Mouse (Mus musculus): ENCODE data around the gene Mrtfb.
A peak's percentile ranks its signal among the peaks of the same experiment; 100 is the strongest.

Mrtfb gene

DNA sequence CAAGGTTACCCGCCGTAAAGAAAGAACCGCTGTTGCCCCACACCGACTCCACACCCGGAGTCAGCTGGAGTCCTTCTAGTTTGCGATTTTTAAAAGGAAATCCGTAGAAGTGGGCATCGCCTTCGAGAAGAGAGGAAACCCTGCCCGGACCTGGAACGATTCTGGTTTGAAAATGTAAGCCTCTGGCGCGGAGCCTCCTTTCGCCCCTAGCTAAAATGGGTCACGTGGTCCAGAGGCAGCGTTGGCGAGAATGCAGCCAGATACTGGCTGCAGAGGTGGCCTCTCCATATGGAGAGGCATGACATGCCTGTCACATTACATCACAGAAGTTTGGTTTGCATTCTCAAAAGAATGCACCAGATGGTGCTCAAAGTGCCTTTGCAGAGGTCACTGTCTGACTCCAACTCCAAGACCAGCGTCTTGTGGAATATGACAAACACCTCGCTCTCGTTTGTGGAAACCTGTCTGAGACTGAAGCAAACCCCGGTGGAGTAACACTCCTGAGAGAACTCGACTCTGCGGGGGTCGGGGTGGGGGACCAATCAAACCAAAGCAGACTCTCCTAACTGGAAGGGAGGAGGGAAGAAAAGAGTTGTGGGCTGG is 181.6 kb downstream of the Mrtfb start:
- peak; percentile 34 for DNase-seq (ENCODE audit: low spot score)

GRCm38 (mm10) chr16:13440468-13440867 is 184.2 kb downstream of the Mrtfb start:
- DNase-seq (ENCODE audit: low spot score), result peak; percentile 17

GRCm38 (mm10) chr16:13443764-13444163 is 187.5 kb downstream of the Mrtfb start:
- DNase-seq (ENCODE audit: low spot score), result no peak

- no peak for DNase-seq (ENCODE audit: low spot score)
These were observed 189.2 kb downstream of the Mrtfb start for GRCm38 (mm10) chr16:13445461-13445860.

DNA sequence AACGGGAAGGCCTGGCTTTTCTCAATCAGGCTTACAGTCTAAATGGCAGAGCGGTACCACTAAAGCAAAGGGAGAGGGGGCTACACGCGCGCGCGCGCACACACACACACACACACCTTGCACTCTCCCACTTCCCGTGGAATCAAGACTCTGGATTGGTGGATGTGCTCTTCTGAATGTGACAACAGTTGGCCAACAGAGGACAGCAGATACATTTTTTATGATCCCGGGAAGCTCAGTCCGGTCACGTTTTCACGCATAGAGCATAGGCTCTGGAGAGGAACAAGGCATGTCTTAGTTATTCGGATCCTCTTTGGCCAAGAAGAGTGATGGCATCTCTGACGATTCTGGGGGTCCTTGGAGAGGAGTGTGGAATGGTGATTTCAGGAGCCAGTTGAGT is 190.2 kb downstream of the Mrtfb start:
- no peak for DNase-seq (ENCODE audit: low spot score)

DNA sequence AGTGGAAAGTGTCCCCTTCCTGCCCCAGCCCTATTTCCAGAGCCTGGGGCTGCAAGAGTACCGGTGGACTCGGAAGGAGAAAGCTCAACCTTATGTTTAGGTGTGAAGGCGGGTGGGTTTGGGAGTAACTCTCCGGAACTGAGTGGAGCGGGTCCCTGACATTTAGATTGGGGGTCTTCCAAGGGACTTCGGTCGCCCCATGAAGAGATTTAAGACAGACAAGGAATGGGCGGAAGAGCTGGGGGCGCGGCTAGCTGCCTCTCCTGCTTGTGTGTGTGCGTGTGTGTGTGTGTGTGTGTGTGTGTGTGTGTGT is 190.6 kb downstream of the Mrtfb start:
- DNase-seq (ENCODE audit: low spot score), result no peak

GRCm38 (mm10) chr16:13447284-13448050 is 191.2 kb downstream of the Mrtfb start:
- no peak for DNase-seq (ENCODE audit: low spot score)

DNA sequence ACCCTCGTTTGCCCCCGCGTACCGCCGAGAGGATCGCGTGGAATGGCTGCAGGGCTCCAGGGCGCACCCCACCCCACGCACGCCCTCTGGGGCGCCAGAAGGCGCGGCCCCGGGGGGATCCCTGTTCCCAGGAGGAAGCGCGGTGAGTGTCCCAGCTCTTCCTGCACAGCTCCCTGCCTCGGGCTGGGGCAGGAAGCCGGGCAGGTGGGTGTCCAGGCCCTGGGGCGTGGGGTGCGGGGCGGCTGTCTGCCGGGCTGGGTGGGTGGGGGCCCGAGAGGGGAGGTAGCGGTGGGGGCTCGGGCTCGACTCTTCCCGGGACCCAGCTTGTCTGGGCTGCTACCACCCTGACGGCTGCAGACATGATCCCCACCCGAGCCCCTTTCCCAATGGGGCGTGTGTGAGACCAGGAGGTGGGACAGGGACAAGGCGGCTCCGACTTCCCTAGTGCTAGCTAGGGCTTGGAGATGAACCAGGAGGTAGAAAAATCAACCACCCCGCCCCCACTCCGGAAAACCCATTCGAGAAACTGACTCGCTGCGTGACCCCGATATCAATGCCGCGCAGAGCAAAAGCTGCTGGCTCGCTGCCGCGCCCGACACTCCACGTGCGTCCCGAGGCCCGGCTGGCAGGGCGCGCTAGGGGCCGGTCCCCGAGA is 191.9 kb downstream of the Mrtfb start:
- DNase-seq (ENCODE audit: low spot score), result peak; percentile 31

DNA sequence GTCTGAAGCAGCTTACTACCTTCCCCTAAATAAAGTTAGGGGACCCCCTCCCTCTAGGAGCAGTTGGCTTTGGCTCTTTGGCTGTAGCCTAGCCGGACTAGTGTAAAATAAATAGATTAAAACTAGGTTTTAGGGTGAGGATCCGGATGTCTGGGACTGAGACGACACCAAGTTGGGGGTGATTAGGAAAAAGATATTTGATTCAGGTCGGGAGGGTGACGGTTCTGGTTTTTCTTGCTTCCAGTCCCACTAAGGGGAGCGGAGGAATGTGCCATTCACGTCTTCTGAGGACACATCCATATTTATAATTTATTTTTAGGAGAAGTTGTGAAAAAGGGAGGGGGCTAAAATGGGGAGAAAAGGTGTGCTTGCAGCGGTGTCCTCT is 192.4 kb downstream of the Mrtfb start:
- DNase-seq (ENCODE audit: low spot score), result no peak

DNA sequence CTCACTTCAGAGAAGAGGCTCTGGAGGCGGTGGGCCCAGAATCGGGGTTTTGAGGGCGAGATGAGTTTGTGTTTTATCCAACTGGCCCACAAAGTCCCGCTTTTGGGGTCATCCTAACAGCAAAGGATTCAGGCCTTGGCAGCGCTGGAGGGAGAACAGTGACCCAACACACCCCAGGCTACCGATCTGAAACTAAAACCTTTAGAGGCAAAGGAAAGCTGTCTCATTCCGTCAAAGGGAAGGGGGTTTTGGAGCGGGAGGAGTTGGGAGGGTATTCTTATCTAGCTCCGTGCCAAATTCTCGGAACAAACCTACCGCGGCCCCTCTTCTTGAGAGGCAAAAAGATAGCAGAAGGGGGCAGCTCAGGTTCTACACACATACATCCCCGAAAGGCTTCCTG is 193.2 kb downstream of the Mrtfb start:
- DNase-seq (ENCODE audit: low spot score), result no peak

DNA sequence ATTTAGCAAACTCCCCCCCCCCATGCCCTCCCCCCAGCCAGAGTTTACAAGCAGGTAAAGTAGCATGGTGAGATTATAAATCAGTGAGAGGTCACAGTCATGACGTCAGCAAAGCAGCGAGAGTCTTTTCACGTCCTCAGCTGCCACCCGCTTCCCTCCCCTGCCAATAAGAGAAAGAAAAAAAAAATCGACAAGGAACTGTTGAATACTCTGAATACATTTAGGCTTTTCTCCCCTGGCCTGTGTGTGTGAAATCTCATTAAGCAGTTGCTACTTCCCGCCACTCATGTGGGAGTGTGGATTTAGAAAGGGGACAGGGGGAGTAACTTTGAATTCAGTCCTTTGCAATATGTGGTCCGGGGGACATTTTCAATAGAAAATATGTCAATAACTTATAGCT is 194.6 kb downstream of the Mrtfb start:
- no peak for DNase-seq (ENCODE audit: low spot score)

GRCm38 (mm10) chr16:13451991-13452390 is 195.7 kb downstream of the Mrtfb start:
- DNase-seq (ENCODE audit: low spot score), result no peak

GRCm38 (mm10) chr16:13452661-13453060 is 196.4 kb downstream of the Mrtfb start:
- no peak for DNase-seq (ENCODE audit: low spot score)

DNA sequence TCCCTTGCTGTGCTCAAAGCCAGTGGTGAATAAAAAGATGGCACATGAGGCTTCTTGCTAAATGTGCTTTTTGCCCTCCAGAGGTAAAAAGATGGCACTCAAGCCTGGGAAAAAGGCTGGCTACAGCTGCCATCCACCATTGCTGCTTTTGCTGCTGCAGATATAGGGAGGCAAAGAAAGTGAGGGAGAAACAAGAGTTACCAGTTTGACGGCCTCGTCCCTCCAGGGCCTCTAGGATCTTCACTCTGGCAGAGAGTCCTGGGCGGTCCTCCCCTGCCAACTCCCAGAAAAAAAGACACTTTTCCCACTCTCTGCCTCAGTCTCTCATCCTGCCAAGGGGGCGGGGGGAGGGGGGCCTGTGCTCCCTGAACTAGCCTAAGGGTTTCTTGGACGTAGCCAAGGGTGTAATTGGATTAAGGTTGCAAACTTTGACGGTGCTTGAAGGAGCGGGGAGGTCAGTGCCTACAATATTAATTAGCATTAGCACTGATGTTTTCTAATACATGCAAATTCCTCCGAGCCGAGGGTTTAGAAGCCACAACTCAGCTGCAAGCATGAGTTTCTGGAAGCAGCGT is 197.8 kb downstream of the Mrtfb start:
- DNase-seq (ENCODE audit: low spot score), result no peak

DNA sequence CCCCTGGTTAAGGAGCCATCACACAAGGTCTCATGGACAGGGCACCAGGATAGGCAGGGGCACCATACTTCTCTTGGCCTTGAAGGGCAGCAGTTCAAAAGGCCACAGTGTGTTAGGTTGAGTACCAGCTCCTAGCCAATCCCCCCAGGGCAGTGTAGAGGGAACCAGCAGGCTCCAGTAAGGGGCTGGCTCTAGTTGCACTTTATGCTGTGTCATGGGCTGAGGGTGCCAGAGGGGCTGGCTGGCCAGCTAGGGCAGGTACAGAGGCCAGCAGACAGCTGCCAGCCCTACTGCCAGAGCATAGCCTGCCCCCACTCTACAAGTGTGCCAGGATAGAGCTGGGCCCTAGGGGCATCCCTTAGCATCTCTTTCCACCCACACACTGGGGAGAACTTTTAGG is 199.3 kb downstream of the Mrtfb start:
- DNase-seq (ENCODE audit: low spot score), result no peak

DNA sequence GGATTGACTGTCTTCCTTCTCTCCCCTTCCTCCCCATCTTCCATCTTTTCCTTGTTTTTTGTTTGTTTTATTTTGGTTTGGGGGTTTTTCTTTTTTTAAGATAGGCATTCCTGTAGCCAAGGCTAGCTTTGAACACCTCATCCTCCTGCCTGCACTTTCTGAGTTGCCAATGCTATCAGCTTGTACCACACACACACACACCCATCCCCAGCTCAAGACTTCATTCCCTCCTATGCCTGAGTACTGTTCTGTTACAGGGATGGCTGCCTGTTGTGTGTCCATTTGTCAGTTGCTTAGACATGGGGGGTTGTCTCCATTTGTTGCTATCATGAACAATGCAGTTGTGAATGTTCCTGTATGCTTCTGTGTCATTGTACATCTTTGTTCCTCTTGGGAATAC is 202.3 kb downstream of the Mrtfb start:
- no peak for DNase-seq (ENCODE audit: low spot score)

DNA sequence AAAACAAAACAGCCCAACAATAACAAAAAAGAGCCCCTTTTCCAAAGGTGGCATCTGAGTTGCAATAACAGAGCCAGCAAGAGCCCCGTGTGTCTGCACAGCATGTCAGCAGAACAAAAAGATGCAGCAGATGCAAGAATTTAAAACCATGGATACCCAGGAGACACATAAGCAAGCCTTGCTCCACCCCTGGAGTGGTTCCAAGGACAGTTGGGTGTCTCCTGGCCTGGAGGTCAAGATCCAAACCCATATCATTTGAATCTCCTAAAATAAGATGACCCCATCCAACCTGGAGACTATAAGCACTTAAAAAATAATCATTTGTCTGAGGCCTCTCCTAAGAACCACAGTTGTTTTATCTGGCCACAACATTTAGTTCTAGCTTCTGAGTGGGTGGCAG is 203.8 kb downstream of the Mrtfb start:
- DNase-seq (ENCODE audit: low spot score), result no peak

- DNase-seq (ENCODE audit: low spot score), result no peak
These were observed 204.6 kb downstream of the Mrtfb start for GRCm38 (mm10) chr16:13460777-13461408.

GRCm38 (mm10) chr16:13464662-13465061 is 208.4 kb downstream of the Mrtfb start:
- no peak for DNase-seq (ENCODE audit: low spot score)
